Mouse (Mus musculus) gastrocnemius, adult 8-10 months (tissue): ENCODE measurements around the gene Csf2rb. TPM values are rescaled to one million over a fixed set of nuclear protein-coding genes. Genes with fewer than 3 reads are reported as not detected.
A peak's percentile ranks its signal among the peaks of the same experiment; 100 is the strongest.
"Not testable (repeated sequence)": the region's sequence is repeated elsewhere in the genome, so short reads cannot be mapped to it uniquely, and the experiment has no call there.

Source experiments
- DNase-seq, 2 experiments: peaks; one replicate each; pipeline ENCODE4 v3.0.0; 2022; ENCODE audit warnings: low spot score in 2 of 2
- total RNA-seq, 4 experiments: library from RNA; stranded (reverse); gene quantifications; 2 replicates each; pipeline ENCODE4 v1.2.4; 2022

Csf2rb gene
- under 1 TPM; 0.41 to 0.99 (median 0.81) TPM for total RNA-seq

GRCm38 (mm10) chr15:78325671-78326339 lies at the start of gene Csf2rb:
Gene Csf2rb, plus strand, starts transcription at chr15:78325752.
- no peak for DNase-seq

GRCm38 (mm10) chr15:78278308-78278707 lies 47.2 kb upstream of the Csf2rb start:
- DNase-seq, result no peak

GRCm38 (mm10) chr15:78287941-78288340 lies 37.6 kb upstream of the Csf2rb start:
- DNase-seq, result no peak

GRCm38 (mm10) chr15:78289775-78290174 lies 35.8 kb upstream of the Csf2rb start:
- not testable (repeated sequence) for DNase-seq

- DNase-seq, result not testable (repeated sequence)
Measured at GRCm38 (mm10) chr15:78293228-78293627, 32.3 kb upstream of the Csf2rb start.

GRCm38 (mm10) chr15:78293716-78294115 lies 31.8 kb upstream of the Csf2rb start:
- no peak for DNase-seq

- no peak for DNase-seq
Measured at GRCm38 (mm10) chr15:78298558-78298957, 27.0 kb upstream of the Csf2rb start.

- DNase-seq, result no peak
Measured at GRCm38 (mm10) chr15:78299641-78300040, 25.9 kb upstream of the Csf2rb start.

- no peak for DNase-seq
Measured at GRCm38 (mm10) chr15:78300773-78301172, 24.8 kb upstream of the Csf2rb start.

GRCm38 (mm10) chr15:78302718-78303117 lies 22.8 kb upstream of the Csf2rb start:
- DNase-seq, result no peak

- no peak for DNase-seq
Measured at GRCm38 (mm10) chr15:78303665-78304233, 21.8 kb upstream of the Csf2rb start.

GRCm38 (mm10) chr15:78305341-78305933 lies 20.1 kb upstream of the Csf2rb start, which contains the start of gene Csf2rb2:
Gene Csf2rb2, minus strand, starts transcription at chr15:78305721.
- no peak for DNase-seq

- DNase-seq, result no peak
Measured at GRCm38 (mm10) chr15:78309865-78310264, 15.7 kb upstream of the Csf2rb start.

GRCm38 (mm10) chr15:78310971-78311370 lies 14.6 kb upstream of the Csf2rb start:
- no peak for DNase-seq

GRCm38 (mm10) chr15:78312421-78313233 lies 12.9 kb upstream of the Csf2rb start:
- DNase-seq, result not testable (repeated sequence)

GRCm38 (mm10) chr15:78313659-78314058 lies 11.9 kb upstream of the Csf2rb start:
- DNase-seq, result not testable (repeated sequence)

GRCm38 (mm10) chr15:78318338-78319171 lies 7.0 kb upstream of the Csf2rb start:
- DNase-seq, result not testable (repeated sequence)

GRCm38 (mm10) chr15:78320825-78321496 lies 4.6 kb upstream of the Csf2rb start:
- peak; percentile 59 to 69 for DNase-seq

- DNase-seq, result no peak
Measured at GRCm38 (mm10) chr15:78323366-78323765, 2.2 kb upstream of the Csf2rb start.

- no peak for DNase-seq
Measured at GRCm38 (mm10) chr15:78324294-78324693, 1.3 kb upstream of the Csf2rb start.
